Mouse (Mus musculus) urinary bladder, postnatal 10 days (tissue): Measurements from ENCODE around the gene Zfp428.

ENCODE experiments used
- DNase-seq: peaks from one replicate; pipeline ENCODE4 v3.0.0; 2022; ENCODE audit warnings: low spot score

Gene Zfp428

GRCm38 (mm10) chr7:24522805-24523204 is 16.0 kb downstream of the Zfp428 start:
- DNase-seq = no peak

GRCm38 (mm10) chr7:24523723-24524122 is 16.9 kb downstream of the Zfp428 start:
- no peak for DNase-seq

GRCm38 (mm10) chr7:24524978-24525377 is 18.2 kb downstream of the Zfp428 start:
- DNase-seq = no peak

- DNase-seq = no peak
These were observed 19.0 kb downstream of the Zfp428 start for GRCm38 (mm10) chr7:24525686-24526420.

- DNase-seq = no peak
These were observed 22.1 kb downstream of the Zfp428 start for GRCm38 (mm10) chr7:24528861-24529260.

GRCm38 (mm10) chr7:24529580-24529979 is 22.8 kb downstream of the Zfp428 start:
- no peak for DNase-seq

- peak; percentile 97 for DNase-seq
These were observed 23.5 kb downstream of the Zfp428 start, which contains the start of gene Irgq for GRCm38 (mm10) chr7:24530062-24530931. Irgq (plus strand) TSS chr7:24530689.

- no peak for DNase-seq
These were observed 24.6 kb downstream of the Zfp428 start for GRCm38 (mm10) chr7:24531211-24531971.

GRCm38 (mm10) chr7:24533031-24533571 is 26.3 kb downstream of the Zfp428 start:
- no peak for DNase-seq

GRCm38 (mm10) chr7:24533806-24534205 is 27.0 kb downstream of the Zfp428 start:
- DNase-seq = no peak

- no peak for DNase-seq
These were observed 27.5 kb downstream of the Zfp428 start for GRCm38 (mm10) chr7:24534301-24534700.

GRCm38 (mm10) chr7:24537081-24537480 is 30.3 kb downstream of the Zfp428 start:
- no peak for DNase-seq

GRCm38 (mm10) chr7:24537591-24537990 is 30.8 kb downstream of the Zfp428 start:
- no peak for DNase-seq

GRCm38 (mm10) chr7:24538154-24538553 is 31.3 kb downstream of the Zfp428 start:
- no peak for DNase-seq

GRCm38 (mm10) chr7:24538701-24539100 is 31.9 kb downstream of the Zfp428 start:
- no peak for DNase-seq

GRCm38 (mm10) chr7:24539686-24540085 is 32.9 kb downstream of the Zfp428 start:
- no peak for DNase-seq

- no peak for DNase-seq
These were observed 37.7 kb downstream of the Zfp428 start for GRCm38 (mm10) chr7:24544506-24544905.

GRCm38 (mm10) chr7:24546068-24546614 is 39.3 kb downstream of the Zfp428 start, which contains the start of the genes Pinlyp and Xrcc1:
Pinlyp (minus strand) TSS chr7:24546118.
Xrcc1 (plus strand) TSS chr7:24546289.
- no peak for DNase-seq

- DNase-seq = peak; percentile 96
These were observed 40.0 kb downstream of the Zfp428 start for GRCm38 (mm10) chr7:24546634-24547389.

GRCm38 (mm10) chr7:24547534-24548036 is 40.8 kb downstream of the Zfp428 start:
- DNase-seq = no peak
